Mouse (Mus musculus): ENCODE results near the gene Pbx3.

Pbx3 gene

GRCm38 (mm10) chr2:34372305-34373301, at the start of gene Pbx3:
TSS of gene Pbx3 (minus strand) at chr2:34373142.
- DNase-seq = peak; percentile 97

DNA sequence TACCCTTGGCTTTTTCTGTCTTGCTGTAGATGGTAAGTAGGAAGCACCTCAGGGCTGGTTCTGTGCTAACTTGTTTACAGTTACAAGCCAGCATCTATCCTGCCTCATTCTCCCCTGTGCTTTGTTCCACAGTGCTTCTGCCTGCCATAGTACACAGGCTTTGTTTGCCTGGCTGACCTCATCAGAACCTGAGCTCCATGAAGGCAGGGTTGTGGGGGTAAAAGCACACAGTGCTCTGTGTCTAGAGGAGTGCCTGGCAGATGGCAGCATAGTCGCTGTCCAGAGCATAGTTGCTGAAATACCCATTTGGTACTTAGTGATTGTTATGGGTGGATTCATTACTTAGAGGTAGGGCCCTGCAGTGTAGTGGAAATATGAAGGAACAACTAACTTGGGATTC, 47.3 kb upstream of the Pbx3 start:
- no peak for DNase-seq

GRCm38 (mm10) chr2:34409741-34410340, 36.9 kb upstream of the Pbx3 start:
- no peak for DNase-seq

- peak; percentile 51 for DNase-seq
Observed at GRCm38 (mm10) chr2:34408341-34408740, 35.4 kb upstream of the Pbx3 start.

DNA sequence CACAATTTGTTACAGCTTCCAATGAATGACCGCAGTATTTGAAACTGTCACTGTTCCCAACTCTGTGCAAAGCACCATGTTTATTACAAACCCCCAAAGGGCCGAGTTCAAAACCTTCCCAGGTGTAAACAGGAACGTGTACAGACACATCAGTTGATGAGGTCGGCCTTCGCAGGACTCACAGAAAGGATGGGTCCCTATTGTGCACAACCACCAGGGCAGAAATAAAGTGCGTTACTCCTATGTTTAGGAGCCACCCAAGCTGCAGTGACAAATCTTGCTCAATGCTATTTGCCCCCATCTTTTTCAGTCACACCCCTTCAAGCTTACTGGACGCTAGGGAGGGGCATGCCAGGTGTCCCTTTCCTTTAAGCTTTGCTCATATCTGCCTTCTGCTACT, 34.7 kb upstream of the Pbx3 start:
- peak; percentile 19 for DNase-seq

- DNase-seq = peak; percentile 98
Observed at GRCm38 (mm10) chr2:34406601-34407464, 33.9 kb upstream of the Pbx3 start, which contains the start of gene Mapkap1. TSS of gene Mapkap1 (plus strand) at chr2:34406771.

DNA sequence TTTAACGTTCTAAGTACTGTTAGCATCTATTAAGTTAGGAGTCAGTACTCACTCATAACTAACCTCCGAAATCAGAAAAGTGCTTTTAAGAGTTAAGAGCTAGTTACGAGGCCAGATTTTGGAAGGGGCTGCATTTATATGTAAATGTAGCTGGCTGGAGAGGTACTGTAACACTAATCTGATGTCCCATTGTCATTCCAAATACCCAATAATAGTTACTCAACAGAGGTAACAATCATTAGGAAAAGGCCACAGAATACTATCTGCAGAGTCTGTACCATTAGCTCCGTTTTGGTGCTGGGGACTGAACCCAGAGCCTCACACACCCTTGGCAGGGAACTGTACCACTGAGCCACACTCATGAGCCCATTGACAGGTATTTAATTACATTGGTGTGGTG, 26.6 kb upstream of the Pbx3 start:
- DNase-seq = no peak

- no peak for DNase-seq
Observed at GRCm38 (mm10) chr2:34378930-34379329, 6.0 kb upstream of the Pbx3 start.

DNA sequence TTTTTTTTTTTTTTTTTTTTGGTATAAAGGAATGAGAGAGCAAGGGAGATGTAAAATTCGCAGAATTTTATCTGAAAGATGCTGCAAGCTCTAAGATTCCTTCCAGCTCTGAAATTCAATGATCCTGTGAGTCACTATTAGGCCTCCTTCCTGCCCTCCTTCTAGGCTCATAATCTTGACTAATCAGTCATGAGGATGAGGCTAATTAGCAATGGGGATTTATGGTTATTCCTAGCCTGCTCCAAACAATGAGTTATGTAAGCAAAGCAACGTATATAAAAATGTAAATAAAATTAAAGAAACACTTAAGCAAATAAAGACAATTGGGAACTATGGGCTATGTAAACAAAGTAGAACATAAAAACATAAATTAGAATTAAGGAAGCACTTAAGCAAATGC, 1.4 kb upstream of the Pbx3 start:
- DNase-seq = peak; percentile 53

- DNase-seq = peak; percentile 19
Observed at GRCm38 (mm10) chr2:34373886-34374285, 944 bp upstream of the Pbx3 start.

GRCm38 (mm10) chr2:34371441-34372304, 1.3 kb downstream of the Pbx3 start:
- peak; percentile 76 for DNase-seq

- peak; percentile 59 for DNase-seq
Observed at GRCm38 (mm10) chr2:34370725-34371440, 2.1 kb downstream of the Pbx3 start.

GRCm38 (mm10) chr2:34370349-34370724, 2.6 kb downstream of the Pbx3 start:
- DNase-seq = no peak

GRCm38 (mm10) chr2:34368396-34368795, 4.5 kb downstream of the Pbx3 start:
- DNase-seq = no peak

GRCm38 (mm10) chr2:34367024-34367423, 5.9 kb downstream of the Pbx3 start:
- no peak for DNase-seq

DNA sequence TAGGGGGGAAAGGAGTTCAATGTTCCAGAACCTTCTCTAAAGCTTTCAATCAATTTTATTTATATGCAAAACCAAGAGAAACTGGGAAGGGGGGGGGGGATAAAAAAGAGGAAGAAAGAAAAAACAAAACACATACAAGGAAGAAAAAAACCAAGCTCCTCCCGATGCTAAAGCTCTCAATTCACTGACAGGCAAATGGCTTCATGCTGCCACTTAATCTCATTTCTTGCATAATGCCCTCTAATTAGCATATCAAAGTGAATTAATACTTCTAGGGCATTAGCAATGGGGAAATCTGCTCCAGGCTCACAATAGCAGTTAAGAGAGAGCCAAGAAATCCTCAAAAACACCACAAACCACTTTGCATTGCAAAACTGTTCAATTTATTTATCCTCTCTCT, 9.3 kb downstream of the Pbx3 start:
- peak; percentile 74 for DNase-seq

DNA sequence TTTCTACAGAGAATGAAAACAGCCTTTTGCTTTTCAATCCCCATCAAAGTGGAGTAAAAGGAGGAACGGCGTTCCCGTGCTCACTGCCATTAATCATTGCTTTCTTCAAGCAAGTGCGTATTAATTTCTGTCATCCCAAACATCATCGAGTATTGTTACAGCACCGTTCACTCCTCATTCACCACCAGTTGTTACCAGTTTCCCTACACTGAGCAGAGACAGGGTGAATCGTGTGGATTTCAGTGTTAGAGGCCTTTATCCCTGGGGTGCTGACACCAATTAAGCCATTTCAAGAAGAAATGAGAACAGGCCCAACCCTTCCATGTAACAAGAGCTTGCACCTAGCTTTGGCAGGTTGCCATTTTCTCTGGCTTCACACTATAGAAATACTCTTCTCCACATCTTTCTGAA, 17.1 kb downstream of the Pbx3 start:
- DNase-seq = peak; percentile 55

DNA sequence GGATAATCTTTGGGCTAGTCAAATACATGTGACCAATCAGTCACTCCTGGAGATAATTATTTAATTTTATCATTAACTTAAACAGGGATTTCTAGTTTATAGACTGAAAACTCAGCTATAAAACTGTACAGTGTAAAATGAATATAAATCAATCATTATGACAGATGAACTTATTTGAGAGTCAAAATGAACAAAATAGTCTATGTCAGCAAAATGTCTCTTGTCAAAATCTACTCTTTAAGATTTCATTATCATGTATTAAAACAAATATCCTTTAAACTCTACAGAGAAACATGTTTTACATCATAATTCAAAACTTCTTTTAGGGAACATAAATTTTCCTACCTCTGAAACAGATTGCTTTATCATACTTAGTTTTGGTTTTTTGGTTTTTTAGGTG, 20.9 kb downstream of the Pbx3 start:
- DNase-seq = no peak

- peak; percentile 49 for DNase-seq
Observed at GRCm38 (mm10) chr2:34347096-34347495, 25.8 kb downstream of the Pbx3 start.

GRCm38 (mm10) chr2:34298664-34299063, 74.3 kb downstream of the Pbx3 start:
- no peak for DNase-seq

DNA sequence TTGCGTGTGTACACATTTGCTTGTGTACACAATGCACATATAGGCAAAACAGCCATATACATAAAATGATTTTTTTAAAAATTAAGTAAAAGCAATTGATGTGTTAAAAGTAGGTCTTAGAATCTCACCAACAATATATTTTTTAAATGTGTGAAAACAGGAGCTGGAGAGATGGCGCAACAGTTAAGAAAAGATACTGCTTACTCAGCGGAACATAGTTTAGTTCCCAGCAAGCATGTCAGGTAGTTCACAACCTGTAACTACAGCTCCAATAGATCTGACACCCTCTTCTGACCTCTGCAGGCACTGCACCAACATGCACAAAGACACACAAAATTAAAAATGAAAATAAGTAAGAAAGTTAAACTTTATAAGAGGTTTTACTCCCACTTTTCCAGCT, 74.7 kb downstream of the Pbx3 start:
- no peak for DNase-seq

All from retina, postnatal 1 day (tissue).